Mouse (Mus musculus) embryonic facial prominence, embryonic 10.5 days (tissue): Measurements from ENCODE around the gene Aco1. TPM values are rescaled to one million over a fixed set of nuclear protein-coding genes. Genes with fewer than 3 reads are reported as not detected.

Experiments used
- DNase-seq: peaks from one replicate; pipeline ENCODE4 v3.0.0-alpha.2; 2017; ENCODE audit warnings: low spot score
- H3K27ac ChIP-seq: fragments of 300-500 bp; sonication (generic); replicated peaks from 2 replicates; pipeline ENCODE4 v1.5.1; 2016; ENCODE audit warnings: mild to moderate bottlenecking
- H3K27me3 ChIP-seq: fragments of 300-500 bp; sonication (generic); replicated peaks from 2 replicates; pipeline ENCODE4 v1.6.1; 2016; ENCODE audit warnings: low read depth, mild to moderate bottlenecking; ENCODE audit not compliant: poor library complexity, severe bottlenecking
- H3K36me3 ChIP-seq: fragments of 300-500 bp; sonication (generic); replicated peaks from 2 replicates; pipeline ENCODE4 v1.6.1; 2016; ENCODE audit warnings: mild to moderate bottlenecking, moderate library complexity
- H3K4me1 ChIP-seq: fragments of 300-500 bp; sonication (generic); 2 replicates; pipeline ENCODE4 v1.6.1; 2016
- H3K4me3 ChIP-seq: fragments of 300-500 bp; sonication (generic); 2 replicates; pipeline ENCODE4 v1.5.1; 2016; ENCODE audit warnings: mild to moderate bottlenecking, moderate library complexity
- H3K9me3 ChIP-seq: fragments of 300-500 bp; sonication (generic); 2 replicates; pipeline ENCODE4 v1.6.1; 2016; ENCODE audit warnings: mild to moderate bottlenecking
- WGBS: fragments of 180-500 bp; shearing (Covaris S2); methylation state at CpG from one replicate; pipeline ENCODE4 v1.1.7; 2016; 5-methylcytosine and 5-hydroxymethylcytosine counted together
- polyA plus RNA-seq: library from polyadenylated mRNA; unstranded; fragments of >200 nt; fragmentation: Nextera tagmentation; extraction: Ambion mirVana; gene quantifications from 2 replicates; pipeline ENCODE4 v1.2.1, GENCODE M21; 2016

The Aco1 gene
- polyA plus RNA-seq, 1 experiment from 2014 or later = 49.8 TPM

DNA sequence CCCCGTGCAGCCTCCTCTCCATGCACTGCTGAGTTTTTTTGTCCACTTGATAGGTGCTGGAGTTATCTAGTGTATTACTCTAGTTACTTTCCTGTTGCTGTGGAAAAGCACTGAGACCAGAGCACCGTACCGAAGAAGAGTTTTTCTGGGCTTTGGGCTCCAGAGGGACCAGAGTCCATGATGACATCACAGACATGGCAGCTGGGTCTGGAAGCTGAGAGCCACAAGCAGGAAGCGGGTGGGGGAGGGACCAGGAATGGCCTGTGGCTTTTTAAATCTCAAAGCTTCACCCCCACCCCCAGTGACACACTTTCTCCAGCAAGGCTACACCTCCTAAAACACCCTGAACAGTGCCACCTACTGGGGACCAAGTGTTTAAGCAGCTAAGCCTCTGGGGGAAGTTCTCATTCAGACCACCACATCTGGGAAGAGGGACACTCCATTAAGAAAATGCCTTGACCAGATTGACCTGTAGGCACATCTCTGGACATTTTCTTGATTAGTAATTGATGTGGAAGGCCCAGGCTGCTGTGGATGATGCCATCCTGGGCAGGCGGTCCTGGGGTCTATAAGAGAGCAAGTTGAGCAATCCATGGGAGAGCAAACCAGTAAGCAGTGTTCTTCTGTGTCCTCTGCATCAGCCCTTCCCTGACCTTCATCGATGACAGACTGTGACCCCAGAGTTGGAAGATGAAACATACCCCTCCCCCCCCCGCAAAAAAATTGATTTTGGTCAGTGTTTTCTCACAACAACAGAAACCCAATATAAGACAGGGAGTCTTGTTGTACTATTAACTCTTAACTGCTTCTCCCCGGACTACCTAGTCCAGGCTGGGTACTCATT is 17.9 kb downstream of the Aco1 start:
- H3K27ac ChIP-seq = no peak overlapping the region
- no peak overlapping the region for H3K4me3 ChIP-seq
- DNase-seq = no peak
- peaks cover 27% of the 10 kb centered on the region for H3K36me3 ChIP-seq
- WGBS = 93% methylated on average over 8 of the region's 8 CpGs
- H3K27me3 ChIP-seq = no peaks in the 10 kb centered on the region
- peaks cover 6% of the 10 kb centered on the region; the same call in 1 of the 2 replicates for H3K9me3 ChIP-seq
- peaks cover 9% of the 10 kb centered on the region for H3K4me1 ChIP-seq

GRCm38 (mm10) chr4:40163646-40164045 is 20.8 kb downstream of the Aco1 start:
- H3K27me3 ChIP-seq = no peaks in the 10 kb centered on the region
- peaks cover 47% of the 10 kb centered on the region for H3K36me3 ChIP-seq
- 82% methylated on average over 10 of the region's 10 CpGs for WGBS
- no peak overlapping the region for H3K4me3 ChIP-seq
- H3K9me3 ChIP-seq = peaks cover 6% of the 10 kb centered on the region; the same call in 1 of the 2 replicates
- DNase-seq = no peak
- H3K27ac ChIP-seq = no peak overlapping the region
- H3K4me1 ChIP-seq = no peaks in the 10 kb centered on the region

DNA sequence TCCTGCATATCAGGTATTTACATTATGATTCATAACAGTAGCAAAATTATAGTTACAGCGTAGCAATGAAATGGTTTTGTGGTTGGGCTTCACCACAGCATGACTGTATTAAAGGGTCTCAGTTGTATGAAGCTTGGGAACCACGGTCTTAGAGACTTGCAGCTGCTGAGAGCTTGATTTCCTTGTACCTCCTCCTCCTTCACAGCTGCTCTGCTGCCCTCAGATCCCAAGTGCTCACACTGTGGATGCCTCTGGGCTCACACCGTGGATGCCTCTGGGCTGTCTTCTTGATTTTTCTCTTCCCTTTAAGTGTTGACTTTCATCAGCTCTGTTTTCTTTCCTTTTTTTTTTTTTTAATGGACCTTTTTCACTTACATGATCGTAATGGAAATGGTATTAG is 28.6 kb downstream of the Aco1 start:
- H3K4me1 ChIP-seq = no peaks in the 10 kb centered on the region
- no peaks in the 10 kb centered on the region for H3K27me3 ChIP-seq
- no peak overlapping the region for H3K4me3 ChIP-seq
- no peak overlapping the region for H3K27ac ChIP-seq
- H3K36me3 ChIP-seq = peaks cover 49% of the 10 kb centered on the region
- DNase-seq = no peak
- 95% methylated on average over 4 of the region's 4 CpGs for WGBS
- no peaks in the 10 kb centered on the region for H3K9me3 ChIP-seq

GRCm38 (mm10) chr4:40172336-40172735 is 29.5 kb downstream of the Aco1 start:
- Histone ChIP-seq H3K4me3 (no peak overlapping the region), H3K9me3 (no peaks in the 10 kb centered on the region), H3K27ac (no peak overlapping the region), H3K36me3 (peaks cover 44% of the 10 kb centered on the region), H3K27me3 (no peaks in the 10 kb centered on the region), H3K4me1 (no peaks in the 10 kb centered on the region)
- 92% methylated on average over 2 of the region's 2 CpGs for WGBS
- no peak for DNase-seq

DNA sequence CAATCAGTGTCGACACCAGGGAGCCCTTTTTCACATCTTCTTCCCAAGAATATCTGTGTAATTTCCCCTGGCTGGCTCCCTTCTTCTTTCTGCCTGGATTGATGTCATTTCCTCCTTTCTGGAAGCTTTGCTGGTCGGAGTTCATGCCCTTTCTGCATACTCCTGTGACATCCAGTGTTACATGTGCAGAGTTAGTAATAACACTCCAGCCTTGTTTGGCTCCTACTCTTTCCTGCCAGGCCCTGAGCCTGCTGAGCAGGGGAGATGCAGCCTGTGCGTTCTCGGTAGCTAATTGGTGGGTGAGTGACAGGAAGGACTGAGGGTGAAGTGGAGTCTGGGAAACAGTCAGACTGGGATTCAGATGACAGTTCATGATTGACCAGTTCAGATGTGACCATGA is 31.4 kb downstream of the Aco1 start:
- no peak for DNase-seq
- H3K4me1 ChIP-seq = no peaks in the 10 kb centered on the region
- H3K36me3 ChIP-seq = peaks cover 51% of the 10 kb centered on the region
- no peaks in the 10 kb centered on the region for H3K27me3 ChIP-seq
- H3K4me3 ChIP-seq = no peak overlapping the region
- no peak overlapping the region for H3K27ac ChIP-seq
- no peaks in the 10 kb centered on the region for H3K9me3 ChIP-seq
- 65% methylated on average over 4 of the region's 4 CpGs for WGBS

DNA sequence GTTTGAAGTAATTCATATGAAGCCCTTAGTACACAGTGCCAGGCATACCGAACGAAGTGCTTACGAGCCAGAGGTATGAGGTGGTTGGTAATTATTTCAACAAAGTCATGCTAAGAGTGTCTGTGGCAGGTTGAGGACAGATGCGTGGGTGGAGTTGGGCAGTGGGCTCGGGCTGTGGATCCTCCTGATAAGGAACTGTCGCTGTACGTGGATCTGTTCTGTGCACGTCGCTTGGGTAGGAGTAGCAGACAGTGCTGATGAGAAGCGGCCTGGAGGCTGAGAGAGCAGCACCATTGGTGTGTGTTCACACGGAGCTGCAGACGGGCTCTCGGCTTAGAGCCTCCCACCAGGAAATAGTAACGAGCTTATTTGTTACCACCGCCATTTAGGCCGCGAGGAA is 35.7 kb downstream of the Aco1 start:
- Histone ChIP-seq H3K27me3 (no peaks in the 10 kb centered on the region), H3K4me1 (no peaks in the 10 kb centered on the region), H3K4me3 (no peak overlapping the region), H3K36me3 (peaks cover 77% of the 10 kb centered on the region), H3K9me3 (no peaks in the 10 kb centered on the region), H3K27ac (no peak overlapping the region)
- no peak for DNase-seq
- WGBS = 92% methylated on average over 17 of the region's 17 CpGs

- H3K4me1 ChIP-seq = no peaks in the 10 kb centered on the region
- 89% methylated on average over 6 of the region's 6 CpGs for WGBS
- DNase-seq = no peak
- H3K36me3 ChIP-seq = peaks cover 88% of the 10 kb centered on the region
- H3K9me3 ChIP-seq = no peaks in the 10 kb centered on the region
- H3K27me3 ChIP-seq = no peaks in the 10 kb centered on the region
- H3K4me3 ChIP-seq = no peak overlapping the region
- H3K27ac ChIP-seq = no peak overlapping the region
Measured at GRCm38 (mm10) chr4:40180046-40180445, 37.2 kb downstream of the Aco1 start.

DNA sequence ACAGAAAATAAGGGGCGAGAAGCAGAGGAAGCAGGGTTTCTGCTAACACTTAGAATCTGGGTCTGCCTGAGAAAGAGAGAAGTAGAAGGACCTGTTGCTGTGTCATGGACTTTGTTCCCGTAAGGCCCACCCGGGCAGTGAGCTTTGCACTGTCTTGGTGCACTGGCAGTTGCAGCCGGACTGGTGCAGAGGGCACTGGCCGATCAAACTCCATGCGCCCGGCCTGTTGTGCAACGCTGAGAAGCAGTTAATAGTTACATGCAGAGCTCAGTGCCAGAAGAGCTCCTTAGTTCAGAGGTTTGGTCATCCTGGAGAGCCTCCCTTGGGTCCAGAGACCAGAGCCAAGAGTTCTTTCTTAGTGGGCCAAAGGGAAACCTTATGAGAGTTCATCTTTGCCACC is 38.8 kb downstream of the Aco1 start:
- Histone ChIP-seq H3K36me3 (peaks cover 88% of the 10 kb centered on the region), H3K27ac (no peak overlapping the region), H3K4me1 (no peaks in the 10 kb centered on the region), H3K9me3 (no peaks in the 10 kb centered on the region), H3K4me3 (no peak overlapping the region), H3K27me3 (no peaks in the 10 kb centered on the region)
- no peak for DNase-seq
- 94% methylated on average over 8 of the region's 8 CpGs for WGBS

DNA sequence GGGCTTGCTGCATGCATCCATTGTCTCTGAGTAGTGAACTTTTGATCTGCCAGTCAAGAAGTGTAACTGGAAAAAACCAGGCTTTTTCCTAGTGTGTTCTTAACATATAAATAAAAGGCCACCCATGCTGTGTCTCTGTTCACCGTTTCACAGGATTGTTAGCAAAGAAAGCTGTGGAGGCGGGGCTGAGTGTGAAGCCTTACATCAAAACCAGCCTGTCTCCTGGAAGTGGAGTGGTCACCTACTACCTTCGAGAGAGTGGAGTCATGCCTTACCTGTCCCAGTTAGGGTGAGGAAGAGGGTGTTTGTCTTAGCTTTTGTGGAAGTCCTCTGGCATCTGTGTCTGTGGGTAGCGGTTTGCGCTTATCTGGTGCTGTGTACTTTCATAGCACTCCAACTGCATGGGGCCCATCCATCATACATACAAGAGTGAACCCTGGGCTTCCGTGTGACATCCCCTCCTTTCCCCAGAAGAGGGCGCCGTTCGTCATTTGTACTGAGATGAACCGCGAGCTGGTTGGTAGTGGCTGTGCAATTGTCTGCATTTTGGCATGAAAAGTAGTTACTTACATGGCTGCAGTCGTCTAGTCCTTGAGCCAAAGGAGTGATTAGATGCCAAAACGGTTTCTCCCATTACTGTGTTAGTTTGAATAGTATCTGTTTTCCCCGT is 39.9 kb downstream of the Aco1 start:
- Histone ChIP-seq H3K9me3 (no peaks in the 10 kb centered on the region), H3K4me1 (no peaks in the 10 kb centered on the region), H3K4me3 (no peak overlapping the region), H3K27me3 (no peaks in the 10 kb centered on the region), H3K27ac (no peak overlapping the region), H3K36me3 (peaks cover 95% of the 10 kb centered on the region)
- 43% methylated on average over 14 of the region's 14 CpGs for WGBS
- DNase-seq = peak; percentile 70

- H3K4me3 ChIP-seq = no peak overlapping the region
- no peak for DNase-seq
- WGBS = 91% methylated on average over 6 of the region's 6 CpGs
- no peaks in the 10 kb centered on the region for H3K9me3 ChIP-seq
- H3K27ac ChIP-seq = no peak overlapping the region
- H3K27me3 ChIP-seq = no peaks in the 10 kb centered on the region
- peaks cover 95% of the 10 kb centered on the region for H3K36me3 ChIP-seq
- no peaks in the 10 kb centered on the region for H3K4me1 ChIP-seq
Measured at GRCm38 (mm10) chr4:40183781-40184180, 40.9 kb downstream of the Aco1 start.

DNA sequence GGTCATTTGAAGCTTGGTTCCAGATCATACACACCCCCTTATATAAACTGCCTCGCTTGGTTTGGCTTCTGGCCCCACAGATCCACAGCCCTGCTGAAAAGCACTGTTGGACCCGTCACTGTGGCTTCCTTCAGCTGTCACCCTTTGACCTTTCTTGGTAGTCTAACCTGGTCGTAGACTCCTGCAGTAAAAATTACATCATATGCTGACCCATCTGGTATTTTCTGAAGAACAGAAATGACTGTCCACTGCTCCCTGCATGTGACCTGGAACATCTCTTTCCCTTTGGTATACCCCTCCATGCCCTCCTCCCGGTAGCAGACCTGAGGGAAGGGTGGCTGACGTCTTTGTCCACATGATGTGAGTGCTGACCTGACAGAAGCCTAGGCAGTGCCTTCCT is 41.6 kb downstream of the Aco1 start:
- peaks cover 97% of the 10 kb centered on the region for H3K36me3 ChIP-seq
- no peaks in the 10 kb centered on the region for H3K27me3 ChIP-seq
- no peak overlapping the region for H3K4me3 ChIP-seq
- H3K4me1 ChIP-seq = no peaks in the 10 kb centered on the region
- no peak for DNase-seq
- 87% methylated on average over 5 of the region's 5 CpGs for WGBS
- H3K9me3 ChIP-seq = no peaks in the 10 kb centered on the region
- H3K27ac ChIP-seq = no peak overlapping the region

GRCm38 (mm10) chr4:40187956-40188355 is 45.1 kb downstream of the Aco1 start:
- H3K27ac ChIP-seq = no peak overlapping the region
- peaks cover 8% of the 10 kb centered on the region; the same call in 1 of the 2 replicates for H3K4me1 ChIP-seq
- H3K36me3 ChIP-seq = peaks cover 86% of the 10 kb centered on the region
- WGBS = 90% methylated on average over 7 of the region's 7 CpGs
- no peaks in the 10 kb centered on the region for H3K27me3 ChIP-seq
- H3K4me3 ChIP-seq = no peak overlapping the region
- DNase-seq = no peak
- H3K9me3 ChIP-seq = no peaks in the 10 kb centered on the region

DNA sequence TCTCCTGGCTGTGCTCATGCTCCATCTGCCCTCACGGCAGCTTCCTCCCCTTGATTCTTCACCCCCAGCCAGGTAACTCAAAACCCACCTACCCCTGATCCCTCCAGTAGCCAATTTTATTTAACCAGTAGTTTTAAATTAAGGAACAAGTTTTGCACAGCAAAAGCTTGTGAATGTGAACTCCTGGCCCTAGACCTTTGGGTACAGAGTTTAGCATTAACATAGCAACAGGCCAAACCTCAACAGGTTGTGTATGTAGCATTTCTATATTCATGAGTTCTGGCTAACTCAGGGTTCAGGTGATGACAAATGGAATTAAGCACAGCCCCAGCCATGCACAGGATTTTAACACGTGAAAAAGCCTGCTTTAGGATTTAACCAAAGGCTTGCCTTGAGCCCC is 49.4 kb downstream of the Aco1 start:
- H3K36me3 ChIP-seq = peaks cover 75% of the 10 kb centered on the region
- H3K27me3 ChIP-seq = no peaks in the 10 kb centered on the region
- H3K9me3 ChIP-seq = no peaks in the 10 kb centered on the region
- peaks cover 8% of the 10 kb centered on the region; the same call in 1 of the 2 replicates for H3K4me1 ChIP-seq
- H3K27ac ChIP-seq = no peak overlapping the region; the same call in 1 of the 2 replicates
- DNase-seq = no peak
- WGBS = 69% methylated on average over 2 of the region's 2 CpGs
- H3K4me3 ChIP-seq = no peak overlapping the region
